Mouse (Mus musculus): ENCODE measurements around the gene Necap2.

Gene Necap2

DNA sequence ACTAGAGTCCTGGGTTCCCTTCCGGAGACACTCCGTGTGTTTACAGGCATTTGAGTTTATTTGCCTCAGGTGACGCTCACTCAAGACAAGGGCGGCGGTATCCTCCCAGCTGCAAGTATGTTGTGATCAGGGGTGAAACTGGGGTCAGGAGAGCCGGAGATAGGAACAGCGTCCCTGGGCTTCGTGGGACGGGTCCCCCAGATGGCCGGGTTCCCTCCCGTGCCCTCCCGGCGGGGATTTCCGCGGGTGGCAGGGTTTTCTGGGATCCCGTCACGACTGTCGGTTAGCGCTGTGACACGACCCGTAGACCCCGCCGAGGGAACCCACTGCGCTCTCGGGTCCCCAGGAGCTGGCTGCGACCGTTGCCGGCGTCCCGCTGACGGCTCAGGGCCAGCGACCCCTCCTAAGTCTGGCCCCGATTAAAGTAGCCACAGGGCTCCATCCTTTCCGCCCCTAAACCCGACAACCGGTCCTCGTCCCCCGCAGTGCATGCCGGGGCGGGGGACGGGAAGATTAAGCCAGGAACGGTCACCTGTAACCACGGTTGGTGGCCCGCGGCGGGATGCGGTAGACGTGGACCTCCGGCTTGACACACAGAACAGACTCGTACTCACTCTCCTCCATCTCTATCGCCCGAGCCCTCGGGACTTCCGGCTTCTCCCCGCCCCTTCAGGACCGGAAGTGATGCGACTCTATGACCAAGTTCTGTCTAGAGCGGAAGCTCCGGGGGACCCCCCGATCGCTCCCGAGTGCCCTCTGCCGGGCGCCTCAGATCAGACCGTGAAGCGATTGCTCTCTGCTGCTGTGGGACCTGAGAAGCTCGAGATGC lies at the start of gene Necap2:
TSS of gene Necap2 (minus strand) at position 677 of the 829 bp plus-strand sequence.
- DNase-seq = peak; percentile 92

- no peak for DNase-seq
These were observed 44.9 kb upstream of the Necap2 start for GRCm38 (mm10) chr4:141123065-141123464.

- DNase-seq = no peak
These were observed 44.5 kb upstream of the Necap2 start for GRCm38 (mm10) chr4:141122663-141123062.

- DNase-seq = no peak
These were observed 42.5 kb upstream of the Necap2 start for GRCm38 (mm10) chr4:141120700-141121099.

DNA sequence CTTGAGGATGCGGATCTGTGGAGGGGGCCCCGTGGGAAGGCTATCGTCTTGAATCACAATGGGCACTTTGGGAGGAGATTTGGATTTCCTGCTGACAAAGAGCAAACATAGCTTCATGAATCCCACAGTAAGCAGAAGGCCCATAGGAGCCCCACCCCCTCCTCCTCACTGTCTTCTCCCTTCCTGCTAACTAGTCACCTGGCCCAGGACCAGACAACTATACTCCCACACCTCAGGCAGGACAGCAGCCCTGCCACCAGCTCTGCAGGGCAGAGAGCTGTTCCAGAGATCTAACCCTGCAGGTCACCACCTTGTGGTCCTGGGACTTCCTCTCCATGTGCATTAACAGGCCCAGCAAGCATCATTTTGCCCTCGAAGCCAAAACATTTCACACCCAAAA lies 40.5 kb upstream of the Necap2 start:
- no peak for DNase-seq

- DNase-seq = no peak
These were observed 37.2 kb upstream of the Necap2 start for GRCm38 (mm10) chr4:141115398-141115797.

DNA sequence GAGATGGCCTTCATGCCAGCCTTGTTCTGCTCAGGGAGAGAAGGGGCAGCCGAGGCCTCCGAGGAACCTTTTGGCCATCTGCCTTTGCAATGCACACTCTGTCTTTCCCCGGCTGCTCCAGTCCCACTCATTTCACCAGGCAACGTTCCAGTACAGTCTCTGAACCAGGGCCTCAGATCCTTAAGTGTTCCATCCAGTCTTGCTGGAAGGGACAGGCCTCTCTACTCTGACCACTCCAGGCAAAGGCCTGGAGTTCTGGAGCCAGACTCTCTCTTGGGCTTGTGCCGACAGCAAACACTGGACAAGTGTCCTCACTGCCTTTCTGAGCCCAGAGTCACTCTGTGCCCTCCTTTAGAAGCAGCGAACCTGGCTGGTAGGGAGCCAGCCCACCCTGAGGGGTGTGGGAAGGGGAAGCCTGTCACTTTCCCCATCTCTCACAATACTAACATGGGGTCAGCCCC lies 36.4 kb upstream of the Necap2 start:
- DNase-seq = no peak

GRCm38 (mm10) chr4:141113831-141114230 lies 35.7 kb upstream of the Necap2 start:
- DNase-seq = no peak

DNA sequence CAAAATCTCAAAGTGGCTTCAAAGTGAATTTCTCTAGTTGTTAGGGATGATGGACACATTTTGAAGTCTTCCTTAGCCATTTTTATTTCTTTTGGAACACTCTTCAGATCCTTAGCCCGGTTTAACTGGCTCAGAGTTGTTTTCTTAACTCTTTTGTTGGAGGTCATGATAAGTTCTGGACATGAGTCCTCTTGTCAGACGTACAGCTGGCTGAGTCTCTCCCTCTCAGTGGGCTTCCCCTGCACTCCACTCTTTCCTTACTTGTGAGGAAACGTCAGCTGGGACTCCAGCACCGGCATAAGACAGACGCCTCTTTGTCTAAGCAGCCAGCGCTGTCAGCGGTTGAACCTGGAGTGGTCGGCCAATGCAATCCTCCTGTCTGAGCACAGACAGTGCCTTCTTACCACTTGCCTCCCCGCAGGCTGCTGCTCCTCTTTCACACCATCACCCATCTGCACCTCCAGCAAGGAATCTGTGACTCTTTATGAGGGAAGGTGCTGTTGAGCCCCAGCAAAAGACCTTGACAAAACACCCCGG lies 30.1 kb upstream of the Necap2 start:
- no peak for DNase-seq

- DNase-seq = no peak
These were observed 28.5 kb upstream of the Necap2 start for GRCm38 (mm10) chr4:141106526-141107183.

GRCm38 (mm10) chr4:141101855-141102254 lies 23.7 kb upstream of the Necap2 start:
- no peak for DNase-seq

DNA sequence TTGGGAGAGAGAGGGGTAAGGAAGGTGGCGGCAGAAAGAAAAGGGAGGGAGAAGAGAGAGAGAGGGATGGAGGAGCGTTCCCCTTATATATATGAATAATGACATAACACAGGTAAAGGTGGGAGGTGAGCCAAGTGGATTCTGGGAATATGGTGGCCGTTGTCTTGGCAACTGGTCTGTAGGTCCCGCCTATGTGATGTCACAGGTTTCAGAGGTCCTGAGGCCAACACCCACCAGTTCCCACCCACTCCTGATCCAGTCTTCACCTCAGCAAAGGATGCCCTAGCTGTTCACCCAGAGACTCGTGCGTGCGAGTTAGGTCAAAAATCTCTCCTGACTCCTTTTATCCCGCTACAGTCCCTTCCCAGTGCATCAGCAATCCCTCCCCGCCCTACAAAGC lies 23.1 kb upstream of the Necap2 start:
- DNase-seq = no peak

- no peak for DNase-seq
These were observed 21.8 kb upstream of the Necap2 start for GRCm38 (mm10) chr4:141099956-141100355.

DNA sequence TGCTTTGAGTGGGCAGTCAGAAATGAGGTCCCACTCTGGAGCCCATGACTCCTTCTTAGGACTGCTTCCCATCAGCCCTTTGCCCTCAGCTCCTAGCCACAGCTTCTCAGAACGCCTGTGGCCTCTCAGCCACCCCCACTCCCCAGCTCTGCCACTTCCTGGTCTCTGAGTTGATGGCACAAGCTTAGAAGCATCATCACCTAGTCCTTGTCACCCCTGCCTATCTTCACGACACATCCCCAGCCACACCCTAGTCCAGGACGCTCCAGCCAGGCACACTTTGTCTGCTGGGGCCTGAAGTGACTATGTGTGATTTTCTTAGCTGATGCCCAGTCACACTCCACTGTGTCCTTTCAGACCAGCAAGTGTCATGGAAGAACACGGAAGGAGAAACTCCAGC lies 20.8 kb upstream of the Necap2 start:
- no peak for DNase-seq

DNA sequence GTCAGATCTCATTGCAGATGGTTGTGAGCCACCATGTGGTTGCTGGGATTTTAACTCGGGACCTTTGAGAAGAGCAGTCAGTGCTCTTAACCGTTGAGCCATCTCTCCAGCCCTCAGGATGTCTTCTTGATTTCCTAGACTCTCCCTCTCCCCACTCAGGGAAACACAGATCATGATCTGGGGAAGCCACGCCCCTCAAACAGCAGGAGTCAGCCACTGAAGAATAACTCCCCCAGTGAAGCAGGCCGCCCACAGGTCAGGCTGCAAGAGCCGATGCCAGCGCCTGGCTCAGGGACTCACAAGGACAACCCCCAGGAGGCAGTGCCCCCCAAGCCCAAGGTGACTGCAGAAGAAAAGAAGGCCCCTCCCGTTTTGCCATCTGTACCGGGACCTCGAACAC lies 18.6 kb upstream of the Necap2 start:
- DNase-seq = no peak

DNA sequence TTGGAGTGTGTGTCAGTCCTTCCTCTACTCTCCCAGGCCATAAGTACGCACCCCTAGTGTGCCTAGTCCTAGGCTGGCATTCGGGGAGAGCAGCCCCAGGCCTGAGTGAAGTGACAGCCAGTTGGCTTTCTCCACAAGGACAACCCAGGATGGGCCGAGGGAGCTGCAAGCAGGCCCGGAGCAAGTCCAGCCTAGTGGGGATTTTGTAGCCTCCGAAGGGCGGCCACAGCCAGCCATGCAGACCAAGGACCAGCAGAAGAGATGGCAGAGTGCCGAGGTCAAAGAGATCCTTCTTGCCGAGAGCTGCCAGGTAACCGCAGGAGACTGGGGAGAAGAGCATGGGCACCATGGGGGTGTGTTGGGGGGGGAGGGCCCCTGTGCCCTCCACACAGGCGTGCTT lies 16.9 kb upstream of the Necap2 start:
- DNase-seq = no peak

- DNase-seq = no peak
These were observed 10.6 kb upstream of the Necap2 start for GRCm38 (mm10) chr4:141088714-141089113.

- DNase-seq = no peak
These were observed 9.9 kb upstream of the Necap2 start, which contains the start of gene Spata21 for GRCm38 (mm10) chr4:141088033-141088432. TSS of gene Spata21 (plus strand) at chr4:141088333.

DNA sequence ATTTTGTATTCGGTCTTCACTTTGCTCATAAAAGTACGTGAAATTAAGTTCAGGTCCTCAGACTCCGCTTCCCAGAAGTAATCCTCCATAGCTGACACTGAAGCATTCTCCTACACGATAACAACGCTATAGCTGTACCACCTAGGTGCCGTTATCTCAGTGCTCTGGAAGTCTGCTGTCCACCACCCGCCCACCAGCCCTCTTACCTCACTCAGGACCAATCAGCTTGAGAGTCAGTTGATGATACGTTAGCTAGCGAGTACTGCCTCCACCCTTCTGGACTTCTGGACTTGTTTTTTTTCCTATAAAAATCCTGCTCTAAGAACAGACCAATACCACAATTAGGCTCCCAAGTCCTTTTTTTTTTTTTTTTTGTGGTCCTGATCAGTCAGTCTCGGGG lies 8.7 kb upstream of the Necap2 start:
- no peak for DNase-seq

DNA sequence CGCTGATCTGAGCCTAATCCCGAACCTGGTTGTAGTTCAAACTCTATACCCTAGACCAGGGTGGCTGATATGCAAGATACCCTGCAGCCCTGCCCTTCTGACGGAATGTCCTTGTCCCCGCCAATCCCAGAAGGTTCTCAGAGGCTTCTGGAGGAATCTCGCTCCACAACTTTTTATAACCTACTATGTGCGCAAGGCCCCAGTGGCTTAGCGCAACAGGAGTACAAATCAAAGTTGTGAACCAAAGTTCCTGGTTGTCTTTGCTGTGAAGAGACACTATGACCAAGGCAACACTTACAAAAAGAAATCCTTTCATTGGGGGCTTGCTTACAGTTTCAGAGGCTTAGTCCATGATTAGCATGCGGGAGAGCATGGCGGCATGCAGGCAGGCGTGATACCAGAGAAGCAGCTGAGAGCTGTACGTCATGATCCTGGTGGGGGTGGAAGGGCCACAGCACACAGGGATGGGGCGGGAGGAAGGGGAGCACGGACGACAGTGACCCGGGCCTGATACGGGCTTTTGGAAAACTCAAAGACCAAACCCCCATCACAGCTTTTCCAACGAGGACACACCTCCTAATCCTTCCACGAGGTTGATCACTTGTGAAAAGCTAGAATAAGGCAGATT lies 467 bp upstream of the Necap2 start:
- DNase-seq = no peak

DNA sequence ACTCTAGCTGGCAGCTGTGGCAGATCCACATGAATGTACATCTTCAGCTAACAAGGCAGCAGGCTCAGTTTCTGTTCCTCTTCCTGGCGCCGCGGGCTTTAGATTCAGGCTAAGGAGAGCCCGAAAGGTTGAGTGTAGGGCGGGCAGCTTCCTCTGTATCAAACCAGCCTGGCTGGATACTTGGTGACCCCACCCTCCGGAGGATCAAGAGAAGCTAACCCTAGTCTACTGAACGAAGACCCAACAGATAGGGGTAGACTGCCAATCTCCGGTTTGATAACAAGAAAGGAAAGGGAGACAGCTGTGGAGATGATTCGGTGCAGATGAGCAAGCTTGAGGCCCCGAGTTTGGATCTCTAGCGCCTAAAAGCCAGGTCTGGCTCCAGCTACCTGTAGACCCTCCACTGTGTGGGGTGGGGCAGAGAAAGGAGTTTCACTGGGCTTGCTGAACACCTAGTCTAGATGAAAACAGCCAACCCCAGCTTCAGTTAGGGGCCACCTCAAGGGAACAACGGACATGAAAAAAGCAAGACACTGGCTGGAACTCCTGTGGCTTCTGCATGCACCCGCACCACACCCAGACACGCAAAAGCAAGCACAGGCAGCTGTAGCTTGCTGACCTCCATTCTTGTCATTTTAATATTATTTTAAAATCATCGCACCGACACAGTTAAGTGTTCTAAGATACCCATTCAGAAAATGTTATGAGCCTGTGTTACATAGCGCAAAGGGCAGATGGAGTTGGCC lies 1.2 kb downstream of the Necap2 start:
- DNase-seq = no peak

DNA sequence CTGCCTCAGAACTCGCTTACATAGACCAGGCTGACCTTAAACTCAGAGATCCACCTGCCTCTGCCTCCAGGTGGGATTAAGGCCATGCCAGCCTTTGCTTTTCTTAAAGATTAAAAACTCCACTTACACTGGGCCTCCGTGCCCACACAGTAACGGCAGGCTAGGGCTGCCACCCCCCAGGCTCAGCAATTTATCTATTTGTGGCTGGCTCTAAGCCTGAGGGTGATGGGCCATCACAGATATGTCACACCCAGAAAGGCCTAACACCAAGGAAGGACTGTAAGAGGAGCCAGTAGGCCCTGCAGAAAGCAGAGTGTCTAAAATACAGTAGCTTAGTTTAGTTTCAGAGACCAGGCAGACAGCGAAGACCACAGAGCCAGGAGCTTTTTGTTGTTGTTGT lies 4.0 kb downstream of the Necap2 start:
- DNase-seq = no peak

- no peak for DNase-seq
These were observed 4.5 kb downstream of the Necap2 start for GRCm38 (mm10) chr4:141073661-141074060.

Data from cerebellum, adult 11 months (tissue).